Mouse (Mus musculus) naive thymus-derived CD4-positive, alpha-beta T cell, adult 2 months (primary cell): ENCODE measurements around the gene Usp44.

ENCODE experiments used
- DNase-seq: peaks from one replicate; pipeline ENCODE4 v3.0.0-alpha.2; 2011; ENCODE audit warnings: low read depth

Usp44 gene

DNA sequence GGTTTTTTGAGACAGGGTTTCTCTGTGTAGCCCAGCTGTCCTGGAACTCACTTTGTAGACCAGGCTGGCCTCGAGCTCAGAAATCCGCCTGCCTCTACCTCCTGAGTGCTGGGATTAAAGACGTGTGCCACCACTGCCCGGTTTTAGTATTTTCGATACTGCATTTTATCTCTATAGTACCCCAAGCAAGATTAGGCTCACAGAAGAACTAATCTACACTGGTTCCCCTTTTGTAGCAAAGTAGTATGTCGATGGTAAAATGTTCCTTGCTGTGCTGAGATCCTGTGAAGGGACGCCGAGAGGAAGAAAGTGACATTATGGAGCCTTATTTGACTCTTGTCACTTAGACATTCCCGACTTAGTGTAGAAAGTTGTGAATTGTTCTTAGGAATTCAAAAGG is 23.8 kb downstream of the Usp44 start:
- DNase-seq = no peak

DNA sequence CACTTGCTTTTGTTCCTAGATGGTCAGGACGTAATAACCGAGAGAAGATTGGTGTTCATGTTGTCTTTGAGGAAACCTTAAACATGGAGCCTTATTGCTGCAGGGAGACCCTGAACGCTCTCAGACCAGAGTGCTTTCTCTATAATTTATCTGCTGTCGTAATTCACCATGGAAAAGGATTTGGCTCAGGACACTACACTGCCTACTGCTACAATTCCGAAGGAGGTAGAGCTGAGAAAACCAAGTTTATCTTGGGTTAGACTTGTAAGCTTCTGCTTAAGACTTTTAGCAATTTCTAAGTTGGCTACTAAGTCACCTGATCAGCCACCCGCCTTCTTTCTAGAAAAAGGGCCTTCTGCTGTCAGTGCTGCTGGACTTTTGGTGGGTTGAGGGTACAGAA is 24.7 kb downstream of the Usp44 start:
- DNase-seq = no peak

- DNase-seq = no peak
Observed at GRCm38 (mm10) chr10:93868401-93868800, 37.0 kb downstream of the Usp44 start.

GRCm38 (mm10) chr10:93868886-93869285 is 37.5 kb downstream of the Usp44 start:
- DNase-seq = no peak

DNA sequence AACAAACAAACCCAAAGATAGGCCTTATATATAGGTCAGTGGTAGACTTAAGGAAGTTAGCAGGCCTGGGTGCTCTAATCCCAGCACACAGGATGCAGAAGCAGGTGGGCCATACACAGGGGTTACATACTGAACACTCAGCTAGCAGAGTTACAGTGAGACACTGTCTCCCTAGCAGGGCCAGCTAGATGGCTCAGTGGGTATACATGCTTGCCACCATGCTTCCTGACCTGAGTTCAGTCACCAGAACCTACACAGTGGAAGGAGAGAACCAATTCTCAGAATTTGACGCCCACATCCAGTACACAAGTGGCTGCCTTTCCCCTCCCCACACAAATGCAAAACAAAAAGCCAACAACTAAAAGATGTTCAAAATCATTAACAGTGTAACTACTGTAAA is 45.4 kb downstream of the Usp44 start:
- no peak for DNase-seq

DNA sequence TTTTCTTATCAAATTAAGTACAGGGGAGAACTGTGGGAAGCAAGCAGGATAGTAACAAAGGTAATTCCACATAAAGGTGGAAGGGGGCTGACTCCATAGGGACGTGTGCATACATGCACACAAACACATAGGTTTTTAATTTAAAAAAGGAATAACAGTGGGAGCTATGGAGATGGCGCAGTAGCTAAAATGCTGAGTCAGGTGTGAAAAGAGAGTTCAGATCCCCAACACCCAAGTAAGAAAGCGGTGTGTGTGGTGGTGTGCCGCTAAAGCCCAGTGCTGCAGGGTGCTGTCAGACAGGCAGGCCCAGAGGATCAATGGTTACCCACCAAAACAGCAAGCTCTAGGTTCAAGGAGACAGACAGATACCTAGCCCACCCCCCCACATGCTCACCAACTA is 47.4 kb downstream of the Usp44 start:
- DNase-seq = no peak

DNA sequence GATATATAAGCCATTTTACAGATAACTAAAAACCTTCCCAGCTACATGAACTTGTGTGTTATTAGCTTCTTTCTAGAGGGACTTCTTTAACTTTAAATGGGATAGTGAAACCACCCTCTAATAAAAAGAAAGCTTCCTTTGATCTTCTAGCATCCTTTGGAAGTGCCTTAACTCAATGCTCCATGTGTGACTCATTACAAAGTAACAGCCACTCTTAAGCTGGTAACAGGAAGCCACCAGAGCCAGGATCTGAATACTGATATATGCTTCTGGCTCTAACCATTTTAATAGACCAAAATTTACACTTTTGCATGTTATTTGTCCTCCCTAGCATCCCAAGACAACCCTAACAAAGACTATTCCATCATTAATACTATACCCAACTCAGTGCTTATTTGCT is 50.6 kb downstream of the Usp44 start:
- no peak for DNase-seq

- no peak for DNase-seq
Observed at GRCm38 (mm10) chr10:93882738-93883364, 51.5 kb downstream of the Usp44 start.

- no peak for DNase-seq
Observed at GRCm38 (mm10) chr10:93885839-93886477, 54.6 kb downstream of the Usp44 start.

DNA sequence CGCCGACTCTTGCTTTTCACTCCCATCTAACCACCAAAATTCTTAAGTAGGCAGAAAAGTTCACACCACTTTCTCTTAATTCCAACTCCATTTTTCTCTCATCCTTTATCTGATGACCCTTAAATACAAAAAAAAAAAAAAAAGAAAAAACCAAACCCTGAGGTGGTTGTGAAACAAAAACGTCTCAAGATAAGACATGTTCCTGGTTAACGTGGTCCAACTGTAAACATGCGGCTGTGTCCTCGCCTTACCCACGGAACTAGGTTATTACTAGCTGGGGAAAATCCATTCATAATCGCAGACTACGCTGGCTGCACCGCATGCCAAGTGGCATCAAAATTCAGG is 57.2 kb downstream of the Usp44 start:
- peak; percentile 17 for DNase-seq

DNA sequence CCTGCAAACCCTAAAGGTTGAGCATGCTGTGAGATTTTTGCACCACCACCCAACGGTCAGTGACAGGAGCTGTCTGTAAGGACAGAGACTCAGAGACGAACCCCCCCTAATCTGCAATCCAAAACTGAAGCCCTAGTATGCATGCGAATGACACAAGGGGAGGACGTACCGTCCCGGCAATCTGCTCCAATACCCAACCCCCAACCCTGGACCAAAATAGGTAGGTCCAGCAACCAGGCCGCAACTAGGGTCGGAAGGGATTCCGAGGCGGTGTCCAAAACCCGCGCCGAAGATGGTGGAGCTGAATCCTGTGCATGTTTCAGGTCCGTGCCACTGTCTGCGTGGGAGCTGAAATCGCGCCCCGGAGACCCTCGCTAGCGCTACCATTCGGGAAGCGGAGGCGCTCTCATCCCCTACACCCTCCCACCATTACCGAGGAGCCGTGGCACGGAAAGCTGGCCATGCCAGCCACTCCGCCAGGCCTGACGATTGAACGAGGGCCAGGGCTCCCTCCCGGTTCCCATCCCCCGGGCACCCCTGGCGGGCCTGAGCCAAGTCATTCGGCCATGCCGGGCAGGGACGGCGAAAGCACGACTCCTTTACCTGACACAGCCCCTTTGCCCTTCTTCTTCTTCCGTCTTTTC is 57.7 kb downstream of the Usp44 start:
- no peak for DNase-seq

DNA sequence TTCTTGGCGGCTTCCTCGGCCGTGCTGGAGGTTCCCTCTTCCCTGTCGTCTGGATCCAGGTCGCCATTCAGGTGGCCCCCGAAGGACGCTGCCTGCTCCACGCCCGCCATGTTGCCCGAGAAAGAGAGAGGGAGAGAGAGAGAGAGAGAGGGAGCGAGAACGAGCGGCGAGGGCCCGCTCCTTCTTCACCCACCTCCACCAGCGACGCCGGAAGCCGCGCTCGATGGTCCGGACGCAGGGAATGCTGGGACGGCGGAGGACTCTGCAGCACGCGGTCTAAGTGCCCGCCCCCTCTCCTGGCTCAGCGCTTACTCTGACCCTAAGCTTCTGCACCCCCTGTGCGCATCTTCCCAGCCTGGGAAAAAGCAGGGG is 58.2 kb downstream of the Usp44 start:
- peak; percentile 78 for DNase-seq

DNA sequence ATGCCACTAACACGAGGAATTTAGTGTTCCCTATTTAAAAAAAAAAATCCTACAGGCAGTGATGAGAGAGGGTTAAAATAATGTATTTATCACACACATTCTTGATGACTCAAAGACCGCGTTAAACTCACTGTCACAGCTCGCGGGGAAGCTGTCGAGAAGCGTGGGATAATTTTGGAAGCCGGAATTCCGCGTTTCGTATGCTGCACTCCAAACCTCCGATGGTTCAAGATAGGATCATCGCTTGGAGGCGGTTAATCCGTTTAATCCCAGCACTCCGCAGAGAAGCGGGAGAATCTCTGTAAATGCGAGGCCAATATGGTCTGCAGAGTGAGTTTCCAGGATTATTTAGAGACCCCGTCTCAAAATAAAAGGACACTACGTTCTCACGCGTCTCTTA is 58.6 kb downstream of the Usp44 start:
- no peak for DNase-seq

- peak; percentile 22 for DNase-seq
Observed at GRCm38 (mm10) chr10:93890565-93890964, 59.2 kb downstream of the Usp44 start.

GRCm38 (mm10) chr10:93891031-93891430 is 59.7 kb downstream of the Usp44 start:
- DNase-seq = no peak

GRCm38 (mm10) chr10:93892551-93892950 is 61.2 kb downstream of the Usp44 start:
- DNase-seq = no peak

DNA sequence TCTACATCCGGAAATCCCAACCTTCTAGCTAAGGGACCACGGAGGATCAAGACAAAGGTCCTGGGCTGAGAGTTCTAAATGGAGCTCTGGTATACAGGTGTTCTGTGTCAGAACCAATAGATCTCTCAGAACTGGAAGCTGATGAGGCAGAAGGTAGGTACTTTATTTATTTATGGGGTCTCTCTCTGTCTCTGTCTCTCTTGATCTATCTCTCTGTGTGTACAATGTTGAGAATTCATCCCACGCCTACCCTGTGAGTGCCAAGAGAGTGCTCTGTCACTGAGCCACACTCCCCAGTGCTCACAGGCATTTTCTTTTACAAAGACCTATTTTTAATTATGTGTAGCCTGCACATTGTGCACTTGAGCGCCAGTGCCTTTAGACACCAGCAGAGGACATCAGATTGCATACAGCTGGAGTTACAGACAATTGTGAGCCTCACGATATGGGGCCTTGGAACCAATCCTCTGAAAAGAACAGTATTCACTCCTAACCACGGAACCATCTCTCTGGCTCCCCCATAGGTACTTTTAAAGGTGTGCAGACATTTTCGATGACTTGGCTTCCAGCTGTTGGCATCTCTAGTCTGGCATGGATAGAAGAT is 65.8 kb downstream of the Usp44 start, which contains the start of gene Metap2:
Gene Metap2 (minus strand): TSS at position 51 of the 604 bp plus-strand sequence.
- no peak for DNase-seq

- no peak for DNase-seq
Observed at GRCm38 (mm10) chr10:93899303-93899702, 67.9 kb downstream of the Usp44 start.

DNA sequence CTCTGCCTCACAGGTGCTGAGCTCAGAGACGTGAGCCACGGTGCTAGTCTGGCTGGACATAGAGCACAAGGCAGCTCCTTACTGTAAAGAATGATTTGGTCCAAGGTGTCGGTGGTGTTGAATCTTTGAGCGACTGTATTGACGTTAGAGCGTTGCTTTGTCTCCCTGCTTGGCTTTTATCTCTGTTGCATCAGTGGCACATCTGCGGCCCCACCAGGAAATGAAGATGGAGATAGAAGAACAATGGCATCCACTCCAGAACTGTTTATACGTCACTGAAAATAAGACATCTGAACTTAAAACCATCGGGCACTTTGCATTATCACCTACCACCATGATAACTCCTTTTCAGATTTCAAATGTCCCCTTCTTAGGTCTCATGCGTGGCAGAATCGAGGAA is 68.6 kb downstream of the Usp44 start:
- no peak for DNase-seq

GRCm38 (mm10) chr10:93907376-93907775 is 76.0 kb downstream of the Usp44 start:
- DNase-seq = no peak
